Mouse (Mus musculus) cortical plate, adult 2 months (tissue): ENCODE data around the gene Scgn.

Source experiments
- CTCF ChIP-seq: fragments of 200-500 bp; IDR thresholded peaks from 2 replicates; pipeline ENCODE4 v1.5.1; 2011; ENCODE audit warnings: mild to moderate bottlenecking, control low read depth, low read length; ENCODE audit not compliant: insufficient read depth; ENCODE audit errors: extremely low read depth
- POLR2A ChIP-seq: fragments of 200-500 bp; IDR thresholded peaks from 2 replicates; pipeline ENCODE4 v1.6.1; 2011; ENCODE audit warnings: mild to moderate bottlenecking, low read length, control low read depth; ENCODE audit not compliant: insufficient read depth; ENCODE audit errors: extremely low read depth

- TF ChIP-seq CTCF (no peak), POLR2A (no peak)
These were observed 41.3 kb downstream of the Scgn start for GRCm38 (mm10) chr13:23949484-23950246.
